Mouse (Mus musculus): ENCODE results near the gene Gjb6.

The Gjb6 gene

GRCm38 (mm10) chr14:57089107-57089506 lies 44.3 kb downstream of the Gjb6 start:
- no peak for DNase-seq (ENCODE audit: low read depth, low spot score)

GRCm38 (mm10) chr14:57084180-57084668 lies 49.2 kb downstream of the Gjb6 start:
- DNase-seq (ENCODE audit: low read depth, low spot score): peak; percentile 33

GRCm38 (mm10) chr14:57082863-57083262 lies 50.5 kb downstream of the Gjb6 start:
- DNase-seq (ENCODE audit: low read depth, low spot score): no peak

- no peak for DNase-seq (ENCODE audit: low read depth, low spot score)
These were observed 57.9 kb downstream of the Gjb6 start for GRCm38 (mm10) chr14:57075537-57075936.
